Comparison of ENCODE assay signal across 9 mouse cellular contexts in the genomic region with DNA sequence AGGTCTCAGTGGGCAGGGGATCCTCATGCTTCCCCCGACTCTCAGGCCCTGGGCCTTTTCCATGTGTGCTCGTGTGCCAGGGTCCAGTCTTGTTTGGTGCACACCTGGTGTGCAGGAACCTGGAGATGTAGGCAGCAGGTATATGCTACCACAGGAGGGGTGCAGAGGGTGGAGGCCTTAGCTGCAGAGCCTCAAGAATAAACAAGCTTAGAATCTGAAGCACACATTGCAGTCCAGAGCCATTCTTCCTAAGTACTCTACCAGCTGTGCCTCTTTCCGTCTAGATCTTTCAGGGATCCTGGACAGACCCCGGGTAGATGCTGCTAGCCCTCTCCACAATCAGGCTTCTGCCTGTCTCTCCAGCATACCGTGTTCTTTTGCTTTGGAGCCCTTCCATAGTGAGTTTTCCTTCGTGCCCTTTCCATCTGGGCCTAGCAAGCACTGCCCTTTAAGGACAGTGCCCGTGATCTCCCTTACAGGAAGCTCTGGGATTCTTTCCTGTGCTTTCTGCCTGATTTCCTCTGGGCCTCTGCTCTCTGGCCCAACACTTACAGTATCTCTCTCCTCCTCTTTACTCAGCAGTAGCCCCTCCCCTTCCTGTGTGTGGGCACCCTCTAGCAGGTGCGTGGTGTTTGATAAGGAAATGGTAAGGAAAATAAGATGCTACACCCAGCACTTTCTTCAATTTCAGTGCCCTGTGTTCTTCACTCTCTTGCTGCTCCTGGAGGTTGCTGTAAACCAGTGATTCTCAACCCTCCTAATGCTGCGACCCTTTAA. TPM values are rescaled to one million over a fixed set of nuclear protein-coding genes. Genes with fewer than 3 reads are reported as not detected.
DNase-seq lines count a peak whose midpoint lies in the region; ATAC-seq lines count a peak whose summit lies in the region.
"Had no signal": no experiment of that assay in that cellular context is flagged by ENCODE, and none has a peak within 500 bp of the region (broad histone marks: within the 10 kb centered on the region; RNA-seq: fewer than 3 reads in every experiment).

No protein-coding gene starts in this region.

- no peak for DNase-seq in frontal cortex, postnatal 10 days (ENCODE audit: low spot score in 2 of 2)
- peak; percentile 77 for DNase-seq in T-cell, adult 2 months (ENCODE audit: low spot score)
- DNase-seq in urinary bladder, postnatal 36 days (ENCODE audit: low spot score in 2 of 2): no peak
- DNase-seq in urinary bladder, postnatal 4 days (ENCODE audit: low spot score in 2 of 2): no peak
- DNase-seq in adrenal gland, postnatal 4 days (ENCODE audit: low spot score in 2 of 2): no peak

- no peak overlapping the region for H3K4me2 ChIP-seq in hindbrain, embryonic 12.5 days (replicated peaks)
- no peak overlapping the region for H3K4me2 ChIP-seq in neural tube, embryonic 14.5 days (ENCODE audit: low read depth, low read length)
- H3K4me2 ChIP-seq: embryonic facial prominence, embryonic 15.5 days had no signal

- peak overlapping the region; percentile 79 for H3K27ac ChIP-seq in hindbrain, embryonic 12.5 days
- H3K27ac ChIP-seq in neural tube, embryonic 14.5 days (ENCODE audit: low read depth, low read length): peak overlapping the region; percentile 64
- H3K27ac ChIP-seq: embryonic facial prominence, embryonic 15.5 days had no signal

- ATAC-seq in frontal cortex, adult (ENCODE audit: low TSS enrichment): peak; percentile 36
- 0 out of 2 replicates have a peak, but pooled peaks have one; percentile 20 for ATAC-seq in hindbrain, embryonic 12.5 days (ENCODE audit: low FRiP score)
- no peak for ATAC-seq in neural tube, embryonic 14.5 days (ENCODE audit: low read depth)

- 61% methylated on average over 9 of the region's 9 CpGs for WGBS in hindbrain, embryonic 12.5 days
- 59% methylated on average over 9 of the region's 9 CpGs for WGBS in neural tube, embryonic 14.5 days

- H3K9ac ChIP-seq in hindbrain, embryonic 12.5 days: peak overlapping the region; percentile 10; the same call in 1 of the 2 replicates
- no peak overlapping the region for H3K9ac ChIP-seq in neural tube, embryonic 14.5 days (replicated peaks; ENCODE audit: low read depth, low read length)
- H3K9ac ChIP-seq: embryonic facial prominence, embryonic 15.5 days had no signal

- no peak overlapping the region for H3K4me3 ChIP-seq in hindbrain, embryonic 12.5 days
- no peak overlapping the region for H3K4me3 ChIP-seq in neural tube, embryonic 14.5 days (ENCODE audit: low read depth, low read length)
- H3K4me3 ChIP-seq: embryonic facial prominence, embryonic 15.5 days had no signal

- peaks cover 64% of the 10 kb centered on the region for H3K36me3 ChIP-seq in hindbrain, embryonic 12.5 days
- peaks cover 48% of the 10 kb centered on the region for H3K36me3 ChIP-seq in neural tube, embryonic 14.5 days (ENCODE audit: control insufficient read depth, insufficient read depth, low read length)

- no peaks in the 10 kb centered on the region for H3K9me3 ChIP-seq in hindbrain, embryonic 12.5 days (replicated peaks)
- no peaks in the 10 kb centered on the region for H3K9me3 ChIP-seq in neural tube, embryonic 14.5 days (ENCODE audit: control insufficient read depth, low read length)
- H3K9me3 ChIP-seq: embryonic facial prominence, embryonic 15.5 days had no signal

- peaks cover 24% of the 10 kb centered on the region for H3K4me1 ChIP-seq in hindbrain, embryonic 12.5 days
- H3K4me1 ChIP-seq in neural tube, embryonic 14.5 days (ENCODE audit: control insufficient read depth, insufficient read depth, low read length): peaks cover 4% of the 10 kb centered on the region; the same call in 1 of the 2 replicates

- no peaks in the 10 kb centered on the region for H3K27me3 ChIP-seq in hindbrain, embryonic 12.5 days
- H3K27me3 ChIP-seq in neural tube, embryonic 14.5 days (ENCODE audit: control insufficient read depth, insufficient read depth, low read length): no peaks in the 10 kb centered on the region
- H3K27me3 ChIP-seq: embryonic facial prominence, embryonic 15.5 days had no signal

RNA-seq across cellular contexts. Expression of a gene that starts 9.1 kb away (rescaled TPM):
- polyA plus RNA-seq in hindbrain, embryonic 12.5 days (2016; fragmentation: Nextera tagmentation; extraction: Ambion mirVana): 1.9 and 2.8 TPM in 2 replicates
- polyA plus RNA-seq in neural tube, embryonic 14.5 days (2014; fragmentation: Nextera tagmentation; extraction: Ambion mirVana): 1.3 and 1.5 TPM in 2 replicates
- total RNA-seq in adrenal gland, postnatal 4 days (2021): under 1 TPM; 0.76 to 0.84 TPM
